In genomic region chr1:170884390-170884789, GRCm38 (mm10) we compare ENCODE assay signal across 8 mouse cellular contexts. TPM values are rescaled to one million over a fixed set of nuclear protein-coding genes. Genes with fewer than 3 reads are reported as not detected.
DNase-seq lines count a peak whose midpoint lies in the region; ATAC-seq and TF ChIP-seq lines count a peak whose summit lies in the region.

No protein-coding gene starts in this region.

- peaks cover 15% of the 10 kb centered on the region; the same call in 1 of the 2 replicates for H3K4me1 ChIP-seq in kidney, adult 2 months (ENCODE audit: control insufficient read depth, insufficient read depth, low read length)
- H3K4me1 ChIP-seq in brown adipose tissue, adult 24 weeks (ENCODE audit: control insufficient read depth, insufficient read depth, insufficient read length, low read length): peaks cover 4% of the 10 kb centered on the region; the same call in 1 of the 2 replicates
- peaks cover 19% of the 10 kb centered on the region for H3K4me1 ChIP-seq in hindbrain, embryonic 13.5 days (replicated peaks)
- H3K4me1 ChIP-seq in midbrain, embryonic 13.5 days (replicated peaks): peaks cover 21% of the 10 kb centered on the region

- H3K9me3 ChIP-seq in hindbrain, embryonic 13.5 days: no peaks in the 10 kb centered on the region
- no peaks in the 10 kb centered on the region for H3K9me3 ChIP-seq in midbrain, embryonic 13.5 days

- H3K9ac ChIP-seq in hindbrain, embryonic 13.5 days: peak overlapping the region; percentile 93
- H3K9ac ChIP-seq in midbrain, embryonic 13.5 days (replicated peaks): peak overlapping the region; percentile 94

- ATAC-seq in hindbrain, embryonic 13.5 days (ENCODE audit: low FRiP score): no peak; the same call in 1 of the 2 replicates
- ATAC-seq in midbrain, embryonic 13.5 days: 0 out of 2 replicates have a peak, but pooled peaks have one; percentile 15

- no peaks in the 10 kb centered on the region for H3K27me3 ChIP-seq in kidney, adult 2 months (replicated peaks; ENCODE audit: control insufficient read depth, insufficient read depth, low read length)
- no peaks in the 10 kb centered on the region for H3K27me3 ChIP-seq in hindbrain, embryonic 13.5 days
- no peaks in the 10 kb centered on the region for H3K27me3 ChIP-seq in midbrain, embryonic 13.5 days

- peak overlapping the region; percentile 87 for H3K4me3 ChIP-seq in kidney, adult 2 months (ENCODE audit: insufficient read depth, low read depth, low read length)
- H3K4me3 ChIP-seq in brown adipose tissue, adult 24 weeks (ENCODE audit: insufficient read depth, low read depth, low read length): peak overlapping the region; percentile 90
- peak overlapping the region; percentile 93 for H3K4me3 ChIP-seq in hindbrain, embryonic 13.5 days
- H3K4me3 ChIP-seq in midbrain, embryonic 13.5 days (replicated peaks): peak overlapping the region; percentile 94

- peak overlapping the region; percentile 78 for H3K27ac ChIP-seq in kidney, adult 2 months (ENCODE audit: insufficient read depth, low read depth, low read length)
- H3K27ac ChIP-seq in brown adipose tissue, adult 24 weeks (replicated peaks; ENCODE audit: low read depth, low read length): no peak overlapping the region
- H3K27ac ChIP-seq in hindbrain, embryonic 13.5 days: peak overlapping the region; percentile 92; the same call in 1 of the 2 replicates
- H3K27ac ChIP-seq in midbrain, embryonic 13.5 days: no peak overlapping the region

- no peak for TF ChIP-seq POLR2A in kidney, adult 2 months (IDR thresholded peaks at IDR 0.05; ENCODE audit: low read depth, low read length)

- H3K4me2 ChIP-seq in hindbrain, embryonic 13.5 days: peak overlapping the region; percentile 79
- peak overlapping the region; percentile 81 for H3K4me2 ChIP-seq in midbrain, embryonic 13.5 days (replicated peaks)

- H3K36me3 ChIP-seq in kidney, adult 2 months (ENCODE audit: control insufficient read depth, insufficient read depth, low read length): no peaks in the 10 kb centered on the region
- H3K36me3 ChIP-seq in hindbrain, embryonic 13.5 days: peaks cover 25% of the 10 kb centered on the region
- H3K36me3 ChIP-seq in midbrain, embryonic 13.5 days: peaks cover 23% of the 10 kb centered on the region

- no peak for TF ChIP-seq CTCF in kidney, adult 2 months (conservative IDR thresholded peaks at IDR 0.05; ENCODE audit: insufficient read depth, insufficient read length, low read depth, low read length)

- 11% methylated on average over 8 of the region's 8 CpGs for WGBS in kidney, adult 2 months
- WGBS in hindbrain, embryonic 13.5 days: 34% methylated on average over 8 of the region's 8 CpGs
- WGBS in midbrain, embryonic 13.5 days: 35% methylated on average over 8 of the region's 8 CpGs

- DNase-seq in kidney, adult 2 months: no peak
- no peak for DNase-seq in kidney, postnatal 10 days
- DNase-seq in urinary bladder, adult 2 months (ENCODE audit: low spot score): no peak
- DNase-seq in frontal cortex, postnatal 25 days (ENCODE audit: low spot score in 2 of 2): no peak
- no peak for DNase-seq in layer of hippocampus, postnatal 25 days (ENCODE audit: extremely low spot score in 1 of 2, low spot score in 1 of 2)

RNA-seq across cellular contexts. Expression of gene Gm26620, which starts 0.5 kb away (rescaled TPM):
- 0.75 and 1.8 TPM in 2 replicates for polyA plus RNA-seq in kidney, adult 2 months (2012; rRNA removed)
- polyA plus RNA-seq in brown adipose tissue, adult 24 weeks (2012; ENCODE audit: insufficient read depth, insufficient read length, missing spikeins): not detected in 2 replicates
- 0.66 and 0.88 TPM in 2 replicates for polyA plus RNA-seq in hindbrain, embryonic 13.5 days (2015; fragmentation: Nextera tagmentation; extraction: Ambion mirVana)
- 0.32 TPM in 1 of 2 replicates, not detected in the other for polyA plus RNA-seq in midbrain, embryonic 13.5 days (2015; fragmentation: Nextera tagmentation; extraction: Ambion mirVana)
- polyA plus RNA-seq in urinary bladder, adult 2 months (2012; rRNA removed): 0.81 and 1.0 TPM in 2 replicates
- under 1 TPM; 0.34 to 0.77 TPM for total RNA-seq in layer of hippocampus, postnatal 25 days (2021)

RNA-seq across cellular contexts. Expression of gene Dusp12, which starts 0.9 kb away (rescaled TPM):
- polyA plus RNA-seq in kidney, adult 2 months (2012; rRNA removed): 13.8 and 18.8 TPM in 2 replicates
- 6.1 and 12.9 TPM in 2 replicates for polyA plus RNA-seq in brown adipose tissue, adult 24 weeks (2012; ENCODE audit: insufficient read depth, insufficient read length, missing spikeins)
- 40.7 and 46.1 TPM in 2 replicates for polyA plus RNA-seq in hindbrain, embryonic 13.5 days (2015; fragmentation: Nextera tagmentation; extraction: Ambion mirVana)
- 38.0 and 39.8 TPM in 2 replicates for polyA plus RNA-seq in midbrain, embryonic 13.5 days (2015; fragmentation: Nextera tagmentation; extraction: Ambion mirVana)
- polyA plus RNA-seq in urinary bladder, adult 2 months (2012; rRNA removed): 25.4 and 29.1 TPM in 2 replicates
- total RNA-seq in layer of hippocampus, postnatal 25 days (2021): 10 to 100 TPM; 13.8 to 19.2 TPM

RNA-seq across cellular contexts. Expression of gene Atf6, which starts 16.8 kb away (rescaled TPM):
- 15.4 and 16.4 TPM in 2 replicates for polyA plus RNA-seq in kidney, adult 2 months (2012; rRNA removed)
- polyA plus RNA-seq in brown adipose tissue, adult 24 weeks (2012; ENCODE audit: insufficient read depth, insufficient read length, missing spikeins): 11.1 and 14.5 TPM in 2 replicates
- 7.5 and 8.2 TPM in 2 replicates for polyA plus RNA-seq in hindbrain, embryonic 13.5 days (2015; fragmentation: Nextera tagmentation; extraction: Ambion mirVana)
- 7.8 and 8.3 TPM in 2 replicates for polyA plus RNA-seq in midbrain, embryonic 13.5 days (2015; fragmentation: Nextera tagmentation; extraction: Ambion mirVana)
- polyA plus RNA-seq in urinary bladder, adult 2 months (2012; rRNA removed): 12.6 and 14.3 TPM in 2 replicates
- 10 to 100 TPM; 46.6 to 49.2 TPM for total RNA-seq in layer of hippocampus, postnatal 25 days (2021)

RNA-seq across cellular contexts. Expression of gene Fcrlb, which starts 28.4 kb away (rescaled TPM):
- 0.31 and 0.54 TPM in 2 replicates for polyA plus RNA-seq in kidney, adult 2 months (2012; rRNA removed)
- not detected in 2 replicates for polyA plus RNA-seq in brown adipose tissue, adult 24 weeks (2012; ENCODE audit: insufficient read depth, insufficient read length, missing spikeins)
- polyA plus RNA-seq in hindbrain, embryonic 13.5 days (2015; fragmentation: Nextera tagmentation; extraction: Ambion mirVana): 0.35 and 0.43 TPM in 2 replicates
- polyA plus RNA-seq in midbrain, embryonic 13.5 days (2015; fragmentation: Nextera tagmentation; extraction: Ambion mirVana): 0.16 and 0.26 TPM in 2 replicates
- 0.07 and 0.23 TPM in 2 replicates for polyA plus RNA-seq in urinary bladder, adult 2 months (2012; rRNA removed)
- total RNA-seq in layer of hippocampus, postnatal 25 days (2021): under 1 TPM in 1 of 2 experiments, not detected in 1; 0.54 TPM

RNA-seq across cellular contexts. Expression of gene Fcrla, which starts 43.0 kb away (rescaled TPM):
- polyA plus RNA-seq in kidney, adult 2 months (2012; rRNA removed): 0.71 and 6.4 TPM in 2 replicates
- polyA plus RNA-seq in brown adipose tissue, adult 24 weeks (2012; ENCODE audit: insufficient read depth, insufficient read length, missing spikeins): 1.8 TPM in 1 of 2 replicates, not detected in the other
- not detected in 2 replicates for polyA plus RNA-seq in hindbrain, embryonic 13.5 days (2015; fragmentation: Nextera tagmentation; extraction: Ambion mirVana)
- not detected in 2 replicates for polyA plus RNA-seq in midbrain, embryonic 13.5 days (2015; fragmentation: Nextera tagmentation; extraction: Ambion mirVana)
- polyA plus RNA-seq in urinary bladder, adult 2 months (2012; rRNA removed): 0.50 and 0.78 TPM in 2 replicates
- total RNA-seq in layer of hippocampus, postnatal 25 days (2021): not detected

Comparison
In these comparisons a context has a peak if more than half of its experiments do, and no peak if none do; other contexts are left out.
1. H3K27ac ChIP-seq: peak in kidney, adult 2 months (single experiment) and hindbrain, embryonic 13.5 days (single experiment); none in brown adipose tissue, adult 24 weeks (single experiment) and midbrain, embryonic 13.5 days (single experiment).
2. Peak in every context shown above with its lines, with median percentiles within 50 percentile points of each other: H3K4me3 ChIP-seq.